Mouse (Mus musculus): Measurements from ENCODE around the gene Scai.

DNA sequence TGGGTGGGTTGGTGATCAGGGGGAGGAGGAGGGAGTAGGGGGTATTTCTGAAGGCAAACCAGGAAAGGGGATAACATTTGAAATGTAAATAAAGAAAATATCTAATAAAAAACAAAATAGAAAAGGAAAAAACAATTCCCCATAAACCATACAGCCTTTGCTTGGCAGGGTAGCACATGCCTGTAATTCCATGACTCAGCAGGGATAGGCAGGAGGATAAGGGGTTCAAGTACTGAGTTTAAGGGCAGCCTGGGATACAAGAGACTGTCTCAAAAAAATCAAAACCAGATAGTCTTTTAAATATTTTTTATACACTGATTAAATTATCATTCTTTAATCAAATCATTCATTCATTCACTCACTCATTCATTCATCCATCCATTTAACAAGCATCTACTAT, 80.0 kb downstream of the Scai start:
- TF ChIP-seq CHD1 (IDR thresholded peaks at IDR 0.05; ENCODE audit: low read depth, low read length) (no peak), USF1 (IDR thresholded peaks at IDR 0.05; ENCODE audit: low read depth, low read length) (no peak), MEF2A (IDR thresholded peaks at IDR 0.05; ENCODE audit: borderline replicate concordance, low read depth, low read length) (no peak), MYC (IDR thresholded peaks at IDR 0.05; ENCODE audit: low read depth, low read length) (no peak), NELFE (IDR thresholded peaks at IDR 0.05; ENCODE audit: low read depth, low read length) (no peak), POLR2A (IDR thresholded peaks at IDR 0.05; ENCODE audit: low read depth, low read length) (no peak), SMC3 (IDR thresholded peaks at IDR 0.05; ENCODE audit: low read depth, low read length) (no peak), SIN3A (IDR thresholded peaks at IDR 0.05; ENCODE audit: low read length) (no peak), ZMIZ1 (IDR thresholded peaks at IDR 0.05; ENCODE audit: low read depth, low read length) (no peak), UBTF (IDR thresholded peaks at IDR 0.05; ENCODE audit: low read depth, low read length) (no peak), CTCF (conservative IDR thresholded peaks at IDR 0.05 in 1 of 2, IDR thresholded peaks at IDR 0.05 in 1 of 2; ENCODE audit: low read depth in 2 of 2, low read length in 2 of 2) (no peak), EP300 (IDR thresholded peaks at IDR 0.05; ENCODE audit: low read length) (no peak), MAX (IDR thresholded peaks at IDR 0.05; ENCODE audit: low read length) (no peak), POLR2AphosphoS2 (IDR thresholded peaks at IDR 0.05; ENCODE audit: low read depth, low read length) (no peak)
